Mouse (Mus musculus): Measurements from ENCODE around the gene Tcte2.

The Tcte2 gene

GRCm38 (mm10) chr17:13715511-13715910, 46.1 kb downstream of the Tcte2 start:
- DNase-seq: no peak

GRCm38 (mm10) chr17:13714654-13715053, 47.0 kb downstream of the Tcte2 start:
- DNase-seq: peak; percentile 39 to 72

GRCm38 (mm10) chr17:13714128-13714527, 47.5 kb downstream of the Tcte2 start:
- no peak for DNase-seq

GRCm38 (mm10) chr17:13712518-13712917, 49.1 kb downstream of the Tcte2 start:
- DNase-seq: no peak

DNA sequence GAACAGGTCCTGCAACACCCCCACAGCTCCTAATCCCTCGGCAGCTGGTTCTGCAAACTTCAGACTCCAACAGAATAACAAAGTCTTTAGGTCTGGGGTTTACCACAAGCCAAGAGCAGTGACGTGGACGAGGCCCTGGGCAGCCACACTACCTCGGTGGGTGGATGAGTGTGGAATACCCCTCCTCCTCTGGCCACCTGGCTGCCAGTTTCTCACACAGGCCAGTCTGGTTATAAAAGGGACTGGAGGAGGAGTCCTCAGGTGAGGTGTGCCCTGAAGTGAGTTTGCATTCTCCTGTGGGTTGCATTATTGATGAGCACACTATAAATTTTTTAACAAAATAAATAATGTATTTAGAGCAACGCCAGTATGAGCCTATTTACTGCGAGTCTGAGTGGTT, 49.5 kb downstream of the Tcte2 start:
- no peak for DNase-seq

DNA sequence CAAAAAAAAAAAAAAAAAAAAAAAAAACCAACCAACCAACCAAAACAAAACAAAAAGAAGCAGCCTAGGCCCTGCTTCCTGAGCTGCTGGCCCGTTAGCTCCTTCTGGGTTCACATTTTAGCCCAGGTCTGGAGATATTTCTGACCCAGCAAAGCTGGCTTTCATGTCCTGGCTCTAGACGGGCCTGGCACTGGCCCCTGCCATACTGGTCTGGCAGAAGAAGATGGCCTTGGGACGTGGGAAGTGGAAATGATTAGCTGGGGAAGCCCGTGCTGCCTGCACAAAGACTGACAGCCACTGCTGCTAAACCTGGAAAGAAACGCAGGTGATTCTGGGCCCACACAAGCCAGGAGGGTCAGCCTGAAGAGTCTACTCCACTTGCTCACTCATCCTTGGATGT, 50.5 kb downstream of the Tcte2 start:
- DNase-seq: no peak

GRCm38 (mm10) chr17:13705481-13705921, 56.1 kb downstream of the Tcte2 start:
- peak; percentile 46 to 55 for DNase-seq

DNA sequence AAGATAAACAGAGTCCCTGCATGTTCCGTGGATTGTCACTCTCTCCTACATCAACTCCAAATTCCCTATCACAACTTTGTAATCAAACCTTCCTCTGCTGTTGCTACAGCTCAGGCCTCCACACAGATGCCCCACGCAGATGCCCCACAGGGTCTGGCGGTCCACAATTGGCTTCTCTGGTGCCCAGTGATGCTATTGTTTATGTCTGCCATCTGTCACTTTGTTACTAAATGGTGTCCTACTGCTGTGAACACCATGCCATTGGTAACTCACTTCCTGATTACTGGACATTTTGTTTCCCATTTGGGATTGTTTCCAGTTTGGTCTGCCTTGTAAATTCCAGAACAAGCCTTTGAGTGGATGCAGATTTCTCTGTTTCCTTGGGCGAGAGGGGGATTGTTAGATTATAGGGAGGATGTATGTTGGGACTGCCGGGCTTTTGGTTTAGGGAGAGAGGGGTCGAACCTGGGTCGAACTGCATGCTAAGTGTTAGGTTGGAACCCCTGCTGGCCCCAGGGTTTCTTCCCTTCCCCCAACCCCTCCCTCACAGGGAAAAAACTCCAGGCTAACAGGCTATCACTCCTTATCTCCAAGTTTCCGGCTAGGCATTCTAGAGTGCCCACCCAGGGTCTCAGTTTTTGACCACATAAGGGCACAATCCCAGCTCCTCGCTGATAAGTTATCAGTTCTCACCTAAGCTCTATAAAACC, 57.9 kb downstream of the Tcte2 start:
- DNase-seq: no peak

- DNase-seq: peak; percentile 63 to 82
Measured at GRCm38 (mm10) chr17:13700131-13701016, 61.3 kb downstream of the Tcte2 start.

DNA sequence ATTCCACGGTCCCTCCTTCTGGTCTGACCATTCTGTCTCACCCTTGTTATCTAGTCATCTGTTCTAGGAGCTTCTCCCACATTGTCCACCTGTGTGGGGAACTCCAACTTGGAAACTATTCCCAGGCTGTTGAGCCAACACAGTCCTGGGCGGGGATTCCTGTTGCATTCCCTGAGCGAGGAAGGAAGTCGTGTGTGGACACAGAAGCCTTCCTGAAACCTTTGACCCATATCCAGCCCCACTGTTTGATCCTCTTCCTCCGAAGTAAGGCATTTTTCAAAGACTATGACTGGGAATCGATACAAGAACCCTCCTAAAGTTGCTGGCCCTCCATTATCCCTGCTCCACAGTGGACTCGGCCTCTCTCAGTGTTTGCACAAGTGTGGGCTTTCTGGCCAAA, 61.9 kb downstream of the Tcte2 start:
- peak; percentile 42 to 45 for DNase-seq

DNA sequence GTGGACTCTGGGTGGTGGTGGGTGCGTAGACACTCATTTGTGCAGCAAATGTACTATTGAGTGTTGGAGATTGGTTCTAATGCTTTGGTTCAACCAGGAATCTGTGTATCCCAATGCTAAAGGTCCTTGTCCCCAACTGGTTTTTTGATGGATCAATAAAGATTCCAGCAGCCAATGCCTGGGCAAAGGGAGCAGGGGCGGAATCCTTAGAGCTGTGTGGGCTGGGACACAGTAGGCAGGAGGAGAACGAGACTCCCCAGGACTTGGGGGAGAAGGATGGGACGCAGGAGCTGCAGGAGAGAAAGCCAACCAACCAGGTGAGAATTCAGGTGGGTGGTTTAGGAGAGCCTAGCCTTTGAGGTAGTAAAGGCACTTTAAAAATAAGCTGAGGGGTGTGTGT, 63.4 kb downstream of the Tcte2 start:
- no peak for DNase-seq

DNA sequence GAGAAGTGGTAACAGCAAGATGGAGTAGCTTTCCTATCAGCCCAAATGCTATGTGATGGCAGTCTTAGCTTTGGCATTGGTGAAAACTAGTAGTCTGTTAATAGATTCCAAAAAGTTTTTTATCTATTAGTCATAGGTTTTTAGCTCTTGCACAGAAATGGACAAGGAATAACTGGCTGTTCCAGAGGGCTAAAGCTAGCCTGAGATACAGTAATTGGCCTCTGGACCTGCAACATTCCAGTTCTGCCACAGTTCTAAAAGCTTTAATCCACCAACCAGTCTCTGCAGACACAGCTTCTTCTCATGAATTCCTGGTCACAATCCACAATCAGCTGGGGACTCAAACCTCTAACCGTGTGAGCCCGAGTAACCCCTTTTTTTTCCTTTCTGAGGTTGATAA, 64.0 kb downstream of the Tcte2 start:
- DNase-seq: no peak

DNA sequence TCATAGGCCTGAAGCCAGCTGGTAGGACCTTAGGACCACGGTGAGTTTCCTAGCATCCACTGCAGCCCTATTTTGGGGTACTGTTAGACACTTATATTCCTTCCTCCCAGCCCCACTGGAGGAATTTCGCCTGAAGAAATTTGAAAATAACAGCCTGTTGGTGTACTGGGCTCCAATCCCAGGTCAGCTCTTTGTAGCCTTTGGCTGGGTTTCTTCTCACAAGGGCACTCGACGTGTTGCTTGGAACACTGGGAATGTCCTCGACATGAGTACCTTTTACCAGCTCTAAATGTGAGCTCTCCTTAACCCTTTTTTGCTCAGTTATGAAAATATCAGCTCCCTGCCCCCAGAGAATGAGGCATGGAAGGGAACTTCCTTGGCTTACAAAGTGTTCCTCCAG, 65.7 kb downstream of the Tcte2 start:
- DNase-seq: no peak

GRCm38 (mm10) chr17:13695211-13695610, 66.4 kb downstream of the Tcte2 start:
- no peak for DNase-seq

DNA sequence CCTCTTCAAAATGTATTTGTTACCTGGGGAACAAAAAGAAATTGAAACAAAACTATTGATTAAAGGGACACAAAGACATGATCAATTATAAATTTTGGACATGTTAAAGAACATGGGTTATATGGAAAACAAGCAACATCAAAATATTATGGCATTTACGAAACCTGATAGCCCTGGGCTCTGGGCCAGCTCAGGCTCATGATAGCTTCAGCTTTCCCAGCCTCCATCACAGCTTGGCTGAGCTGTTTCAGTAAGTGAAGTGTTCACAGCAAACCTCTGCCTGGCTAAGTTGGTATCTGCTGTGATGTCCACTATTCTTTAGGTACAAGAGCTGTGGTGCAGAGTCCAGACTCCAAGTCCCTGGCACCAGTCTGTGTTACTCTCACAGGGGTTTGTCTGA, 67.4 kb downstream of the Tcte2 start:
- DNase-seq: no peak

DNA sequence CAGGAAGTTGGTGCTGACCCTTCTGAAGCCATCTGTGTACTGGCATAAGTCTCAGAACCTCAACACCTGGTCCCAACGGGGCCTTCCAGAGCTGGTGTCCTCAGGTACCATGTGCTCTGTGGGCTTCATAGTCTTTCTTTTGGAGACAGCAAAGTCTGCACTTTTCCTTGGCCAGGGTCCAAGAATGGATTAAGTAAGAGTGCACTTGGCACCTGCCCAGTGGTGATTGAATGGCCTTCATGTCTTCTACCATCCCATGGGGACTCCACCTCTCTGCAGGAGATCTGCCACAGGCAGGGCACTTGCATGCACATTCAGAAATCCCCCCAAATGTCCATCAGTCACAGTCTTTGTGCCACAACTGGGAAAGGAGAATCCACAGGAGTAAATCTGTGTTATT, 74.0 kb downstream of the Tcte2 start:
- peak; percentile 64 to 84 for DNase-seq

DNA sequence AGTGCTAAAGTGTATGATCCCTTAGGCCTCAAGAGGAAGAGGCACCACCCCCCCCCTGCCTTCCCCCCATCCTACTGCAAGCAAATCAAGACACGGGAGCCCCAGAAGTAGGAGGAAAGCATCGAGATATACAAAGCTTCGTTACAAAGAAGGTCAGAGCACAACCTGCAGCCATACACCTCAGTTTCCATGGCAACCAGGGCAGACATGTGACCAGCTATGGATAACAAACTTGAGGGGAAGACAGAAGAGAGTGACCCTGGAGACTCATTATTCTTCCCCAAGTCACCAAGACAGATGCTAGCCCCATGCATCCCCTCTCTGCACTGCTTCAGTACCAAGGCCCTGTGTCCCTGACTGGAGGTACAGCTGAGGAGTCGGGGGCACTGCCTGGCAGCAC, 74.5 kb downstream of the Tcte2 start:
- no peak for DNase-seq

GRCm38 (mm10) chr17:13685621-13686020, 76.0 kb downstream of the Tcte2 start:
- no peak for DNase-seq

DNA sequence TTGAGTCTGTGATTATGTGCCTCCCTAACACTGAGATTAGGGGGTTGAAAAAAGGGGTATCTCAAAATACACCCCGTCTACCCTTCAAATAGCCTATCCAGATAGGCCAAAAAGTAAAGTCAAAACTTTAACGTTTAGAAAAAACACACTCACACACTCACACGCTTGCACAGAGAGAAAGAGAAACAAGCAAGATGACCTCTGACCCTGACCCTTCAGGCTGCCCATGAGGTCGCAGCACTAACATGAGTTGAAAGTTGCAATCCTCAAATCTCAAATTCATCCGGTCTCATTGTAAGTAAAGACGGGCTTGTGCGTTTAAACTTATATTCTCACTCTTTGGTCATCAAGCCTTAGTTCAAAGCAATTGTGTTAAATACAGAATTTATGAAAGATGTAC, 77.4 kb downstream of the Tcte2 start:
- no peak for DNase-seq

- DNase-seq: peak; percentile 79 to 80
Measured at GRCm38 (mm10) chr17:13683411-13684174, 78.0 kb downstream of the Tcte2 start.

GRCm38 (mm10) chr17:13683027-13683410, 78.6 kb downstream of the Tcte2 start:
- DNase-seq: no peak

DNA sequence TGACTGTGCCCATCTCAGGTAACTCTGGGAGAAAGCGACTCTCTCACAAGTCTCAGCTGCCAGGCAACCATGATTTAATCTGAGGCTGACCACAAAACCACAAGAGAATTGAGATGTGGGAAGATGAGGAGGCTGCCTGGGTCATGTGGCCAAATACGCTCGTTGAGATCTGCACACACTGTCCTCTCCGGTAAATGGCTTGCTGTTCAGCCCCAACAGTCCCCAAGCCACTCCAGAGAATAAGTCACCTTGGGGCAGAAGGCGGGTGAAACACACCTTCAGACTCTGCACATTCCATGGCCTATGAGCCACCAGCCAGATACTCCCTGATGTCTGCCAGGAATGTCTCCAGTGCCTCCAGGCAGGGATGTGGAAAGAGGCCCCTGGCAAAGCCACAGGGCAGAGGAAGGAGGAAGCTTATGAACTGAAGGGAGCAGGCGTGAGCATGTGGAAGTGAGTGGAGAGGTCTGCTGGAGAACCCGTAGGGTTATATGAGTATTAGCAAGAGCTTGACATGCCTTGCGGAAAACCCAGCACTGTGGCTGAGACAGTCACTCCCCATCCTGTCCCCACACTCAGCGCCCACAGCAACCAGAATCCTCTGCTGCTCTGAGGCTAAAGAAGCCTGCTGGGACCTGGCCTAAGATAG, 79.1 kb downstream of the Tcte2 start:
- peak; percentile 47 to 53 for DNase-seq

DNA sequence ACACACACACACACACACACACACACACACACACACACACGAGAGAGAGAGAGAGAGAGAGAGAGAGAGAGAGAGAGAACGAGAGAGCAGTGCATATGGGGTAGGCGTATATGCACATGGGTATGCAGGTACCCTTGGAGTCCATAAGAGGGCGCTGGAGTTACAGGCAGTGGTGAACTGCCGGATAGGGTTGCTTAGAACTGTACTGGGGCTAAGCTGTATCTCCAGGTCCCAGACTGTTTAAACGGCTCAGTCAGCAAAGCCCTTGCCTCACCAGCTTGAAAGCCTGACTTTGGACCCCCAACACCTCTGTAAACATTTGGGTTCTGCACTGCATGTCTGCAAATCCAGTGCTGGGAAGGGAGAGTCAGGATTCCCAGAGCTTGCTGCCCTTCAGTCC, 79.9 kb downstream of the Tcte2 start:
- no peak for DNase-seq

Measured in kidney, adult 8-10 months (tissue).